Mouse (Mus musculus) ES-E14 (cell line): ENCODE measurements around the gene Unc5c.

Experiments
- CHD2 ChIP-seq: IDR thresholded peaks from 2 replicates; pipeline ENCODE4 v1.6.1; 2014; ENCODE audit warnings: mild to moderate bottlenecking, low read depth, low read length, inconsistent platforms
- ZC3H11A ChIP-seq: IDR thresholded peaks from 2 replicates; pipeline ENCODE4 v1.6.1; 2012; ENCODE audit warnings: low read depth, mild to moderate bottlenecking, inconsistent platforms, low read length, borderline replicate concordance

GRCm38 (mm10) chr3:141797789-141798188, 332.8 kb downstream of the Unc5c start:
- TF ChIP-seq ZC3H11A = no peak
- TF ChIP-seq CHD2 = no peak
